In genomic region chr17:24649581-24650069, GRCm38 (mm10) we compare ENCODE assay signal across 1 mouse cellular context.
TF ChIP-seq lines count a peak whose summit lies in the region.

No protein-coding gene starts in this region.

TF ChIP-seq in MEL, 35 proteins besides CTCF, POLR2A, EP300 and RAD21:
- TF ChIP-seq JUND (IDR thresholded peaks at IDR 0.05; ENCODE audit: low read depth, low read length) (no peak), SIN3A (IDR thresholded peaks at IDR 0.05; ENCODE audit: low read length) (no peak), GATA1 (IDR thresholded peaks at IDR 0.05; ENCODE audit: low read depth, low read length) (no peak), CHD1 (IDR thresholded peaks at IDR 0.05; ENCODE audit: low read depth, low read length) (no peak), MXI1 (IDR thresholded peaks at IDR 0.05; ENCODE audit: low read depth, low read length) (no peak), ZC3H11A (IDR thresholded peaks at IDR 0.05; ENCODE audit: low read depth, low read length) (no peak)
TF ChIP-seq in MEL: peak in this region for 0.
